Mouse (Mus musculus) limb, embryonic 14.5 days (tissue): ENCODE results near the gene Adcy9. TPM values are rescaled to one million over a fixed set of nuclear protein-coding genes. Genes with fewer than 3 reads are reported as not detected.

ENCODE experiments used
- ATAC-seq: fragments of 200-750 bp; cut with Nextera tagmentation; 2 replicates; pipeline ENCODE4 v1.8.0; 2017; ENCODE audit warnings: low read depth, moderate number of reproducible peaks, moderate TSS enrichment; ENCODE audit not compliant: low FRiP score
- DNase-seq: peaks from one replicate; pipeline ENCODE4 v3.0.0-alpha.2; 2015; ENCODE audit warnings: low spot score
- H3K27ac ChIP-seq: fragments of 300-500 bp; sonication (generic); replicated peaks from 2 replicates; pipeline ENCODE4 v1.5.1; 2014; ENCODE audit warnings: low read depth, mild to moderate bottlenecking, low read length, moderate library complexity, mixed read lengths
- H3K27me3 ChIP-seq: fragments of 300-500 bp; sonication (generic); 2 replicates; pipeline ENCODE4 v1.6.1; 2014; ENCODE audit warnings: low read length, mixed read lengths; ENCODE audit not compliant: control insufficient read depth, insufficient read depth
- H3K36me3 ChIP-seq: fragments of 300-500 bp; sonication (generic); 2 replicates; pipeline ENCODE4 v1.6.1; 2014; ENCODE audit warnings: mild to moderate bottlenecking, low read length, moderate library complexity, mixed read lengths; ENCODE audit not compliant: control insufficient read depth, insufficient read depth
- H3K4me1 ChIP-seq: fragments of 300-500 bp; sonication (generic); 2 replicates; pipeline ENCODE4 v1.6.1; 2014; ENCODE audit warnings: antibody characterized with exemption, low read length, mixed read lengths; ENCODE audit not compliant: control insufficient read depth, insufficient read depth
- H3K4me2 ChIP-seq: fragments of 300-500 bp; sonication (generic); replicated peaks from 2 replicates; pipeline ENCODE4 v1.6.1; 2014; ENCODE audit warnings: low read depth, mild to moderate bottlenecking, low read length, moderate library complexity; ENCODE audit not compliant: severe bottlenecking
- H3K4me3 ChIP-seq: fragments of 300-500 bp; sonication (generic); replicated peaks from 2 replicates; pipeline ENCODE4 v1.5.1; 2014; ENCODE audit warnings: low read length
- H3K9ac ChIP-seq: fragments of 300-500 bp; sonication (generic); 2 replicates; pipeline ENCODE4 v1.6.1; 2014; ENCODE audit warnings: mild to moderate bottlenecking, low read depth, low read length, moderate library complexity; ENCODE audit not compliant: severe bottlenecking
- H3K9me3 ChIP-seq: fragments of 300-500 bp; sonication (generic); 2 replicates; pipeline ENCODE4 v1.6.1; 2016; ENCODE audit warnings: low read length; ENCODE audit not compliant: control insufficient read depth
- POLR2A ChIP-seq: fragments of 200-500 bp; IDR thresholded peaks from 2 replicates; pipeline ENCODE4 v1.8.0; 2012; ENCODE audit warnings: inconsistent platforms, mild to moderate bottlenecking, moderate library complexity, borderline replicate concordance; ENCODE audit not compliant: insufficient read depth, insufficient read length; ENCODE audit errors: extremely low read depth
- WGBS: fragments of 180-500 bp; shearing (Covaris S2); extraction: QIAGEN DNeasy Blood & Tissue Kit; methylation state at CpG from one replicate; pipeline ENCODE4 v1.1.7; 2014; 5-methylcytosine and 5-hydroxymethylcytosine counted together
- polyA plus RNA-seq, 2 experiments: library from polyadenylated mRNA; depleted of rRNA in 1 of 2; stranded (reverse) in 1 of 2; unstranded in 1 of 2; fragments of >200 nt; fragmentation: Nextera tagmentation in 1 of 2; extraction: Ambion mirVana in 1 of 2; gene quantifications; 2 replicates each; pipeline versions ENCODE4 v1.2.1 to v1.2.3; 2012 to 2014

The Adcy9 gene
- polyA plus RNA-seq, 2 experiments, result 2.4 to 3.2 TPM

DNA sequence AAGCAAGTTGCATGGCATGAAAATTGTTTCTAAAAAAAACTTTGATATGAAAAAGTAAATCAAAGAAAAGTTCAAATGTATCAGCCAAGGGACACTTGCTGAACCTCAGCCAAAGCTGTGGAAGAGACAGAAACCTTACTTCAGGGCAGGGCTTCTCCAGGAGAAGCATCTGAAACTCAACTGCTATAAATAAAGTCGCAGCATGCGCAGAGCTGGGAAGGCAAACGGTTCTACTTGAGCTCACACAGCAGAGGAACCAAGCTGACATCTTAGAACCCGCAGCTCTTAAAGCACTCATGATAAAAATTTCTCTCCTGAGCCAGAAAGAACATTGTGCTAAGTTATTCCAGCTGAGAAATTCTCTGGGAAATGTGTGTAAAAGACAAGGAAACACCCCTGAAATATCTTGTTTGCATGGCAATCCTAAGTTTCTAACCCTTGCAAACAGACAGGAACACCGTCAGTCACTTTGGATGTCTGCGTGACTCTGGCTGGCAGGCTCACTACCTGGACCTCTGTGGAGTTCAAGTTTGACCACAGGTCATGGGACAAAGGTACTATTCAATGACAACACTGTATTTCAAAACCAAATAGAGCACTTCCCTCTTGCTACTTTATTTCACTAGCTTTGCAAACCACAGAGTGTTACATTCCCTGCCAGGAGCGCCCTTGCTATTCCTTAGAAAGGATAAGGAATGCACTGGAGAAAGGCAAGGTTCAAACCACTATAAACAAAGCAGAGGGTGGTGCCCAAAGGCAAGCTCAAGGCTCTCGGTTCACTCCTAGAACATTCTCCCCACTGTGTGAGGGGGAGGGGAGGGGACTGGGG lies 15.2 kb downstream of the Adcy9 start:
- DNase-seq, result no peak

DNA sequence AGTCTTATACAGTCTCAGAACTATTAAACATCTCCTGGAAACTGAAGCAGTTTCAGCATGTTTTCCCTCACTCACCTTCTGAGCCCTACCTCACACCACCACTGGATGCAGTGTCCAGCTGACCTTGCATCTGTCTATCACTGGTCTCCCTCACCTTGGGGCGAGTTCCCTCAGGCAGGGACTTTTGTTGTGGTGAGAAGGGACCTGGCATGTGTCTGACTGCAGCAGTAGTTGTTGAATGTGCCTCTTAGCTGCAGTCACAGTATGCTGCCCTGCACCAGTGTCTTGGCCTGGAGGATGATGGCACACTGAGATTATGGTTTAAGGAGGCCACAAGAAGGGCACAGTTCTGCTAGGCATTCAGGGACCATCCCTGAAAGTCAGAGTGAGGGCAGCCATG lies 19.2 kb downstream of the Adcy9 start:
- H3K27me3 ChIP-seq, result no peaks in the 10 kb centered on the region
- H3K36me3 ChIP-seq, result no peaks in the 10 kb centered on the region
- no peak overlapping the region for H3K9ac ChIP-seq
- no peak overlapping the region for H3K27ac ChIP-seq
- ATAC-seq (no peak), DNase-seq (no peak)
- no peak for TF ChIP-seq POLR2A
- H3K4me2 ChIP-seq, result no peak overlapping the region
- H3K4me3 ChIP-seq, result no peak overlapping the region
- 75% methylated on average over 1 of the region's 1 CpGs for WGBS
- no peaks in the 10 kb centered on the region for H3K9me3 ChIP-seq
- H3K4me1 ChIP-seq, result peaks cover 10% of the 10 kb centered on the region

More for the DNA sequence above, 15.2 kb downstream of the Adcy9 start:
- Histone ChIP-seq H3K4me3 (no peak overlapping the region), H3K9ac (no peak overlapping the region), H3K27me3 (no peaks in the 10 kb centered on the region), H3K27ac (no peak overlapping the region), H3K4me2 (no peak overlapping the region), H3K36me3 (no peaks in the 10 kb centered on the region), H3K9me3 (no peaks in the 10 kb centered on the region), H3K4me1 (peaks cover 12% of the 10 kb centered on the region; the same call in 1 of the 2 replicates)
- WGBS, result 47% methylated on average over 8 of the region's 8 CpGs
- no peak for TF ChIP-seq POLR2A
- ATAC-seq, result no peak

DNA sequence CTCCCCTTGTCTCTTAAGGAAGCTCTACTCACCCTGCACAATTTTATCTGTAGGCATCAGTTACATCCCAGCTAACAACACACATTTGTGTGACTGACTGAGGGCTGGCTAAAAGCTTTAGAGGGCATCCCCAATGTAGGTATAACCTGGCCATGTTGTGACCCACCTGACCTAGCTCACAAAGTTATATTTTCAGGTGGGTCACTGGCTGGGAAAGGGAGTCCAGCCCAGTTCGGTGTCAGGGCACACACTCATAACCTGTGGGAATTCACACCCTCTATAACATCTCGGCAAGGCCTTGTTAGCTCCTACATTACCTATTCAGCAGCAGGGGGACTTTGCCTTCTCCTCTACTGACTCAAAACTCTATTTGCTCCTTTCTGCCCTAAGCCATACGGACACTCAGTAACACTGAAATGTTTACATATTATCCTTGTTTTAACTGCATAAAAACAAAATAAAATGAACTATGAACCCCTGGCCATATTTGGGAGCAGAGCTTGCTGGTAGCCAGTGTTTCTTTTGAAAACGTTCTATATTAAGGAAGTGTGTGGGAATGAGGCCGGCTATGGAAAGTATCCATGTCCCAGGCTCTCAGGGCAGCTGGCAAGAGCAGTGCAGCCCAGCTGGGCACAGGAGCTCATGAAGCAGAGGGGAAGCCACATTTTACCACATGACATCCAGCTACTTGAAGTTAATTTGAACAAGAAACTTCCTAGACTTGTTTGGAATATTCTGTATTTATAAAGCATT lies 20.7 kb downstream of the Adcy9 start:
- Histone ChIP-seq H3K9ac (no peak overlapping the region), H3K27ac (no peak overlapping the region), H3K27me3 (no peaks in the 10 kb centered on the region), H3K4me1 (peaks cover 3% of the 10 kb centered on the region), H3K4me2 (no peak overlapping the region), H3K36me3 (no peaks in the 10 kb centered on the region), H3K4me3 (no peak overlapping the region), H3K9me3 (no peaks in the 10 kb centered on the region)
- 64% methylated on average over 5 of the region's 5 CpGs for WGBS
- ATAC-seq, result no peak
- no peak for DNase-seq
- TF ChIP-seq POLR2A, result no peak

DNA sequence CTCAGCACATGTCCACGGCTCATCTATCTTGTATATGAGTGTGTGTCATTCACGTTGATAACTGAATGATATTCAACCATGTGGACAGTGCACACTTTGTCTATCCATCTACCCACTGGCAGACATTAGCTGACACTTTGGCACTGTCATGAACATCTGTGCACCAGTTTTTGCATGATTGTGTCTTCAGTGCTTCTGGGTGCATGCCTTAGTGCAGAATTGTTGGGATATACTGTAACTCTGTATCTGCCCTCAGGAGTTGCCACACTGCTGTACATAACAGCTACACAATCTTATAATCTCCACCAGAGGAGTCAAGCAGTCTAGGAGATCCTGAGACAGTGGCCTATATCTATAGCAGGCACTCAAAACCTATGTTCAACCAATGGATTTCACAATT lies 21.5 kb downstream of the Adcy9 start:
- TF ChIP-seq POLR2A, result no peak
- no peak for ATAC-seq
- Histone ChIP-seq H3K36me3 (no peaks in the 10 kb centered on the region), H3K4me2 (no peak overlapping the region), H3K9ac (no peak overlapping the region), H3K27me3 (no peaks in the 10 kb centered on the region), H3K4me3 (no peak overlapping the region), H3K27ac (no peak overlapping the region), H3K9me3 (no peaks in the 10 kb centered on the region), H3K4me1 (peaks cover 2% of the 10 kb centered on the region; the same call in 1 of the 2 replicates)
- 87% methylated on average over 2 of the region's 2 CpGs for WGBS
- DNase-seq, result no peak

DNA sequence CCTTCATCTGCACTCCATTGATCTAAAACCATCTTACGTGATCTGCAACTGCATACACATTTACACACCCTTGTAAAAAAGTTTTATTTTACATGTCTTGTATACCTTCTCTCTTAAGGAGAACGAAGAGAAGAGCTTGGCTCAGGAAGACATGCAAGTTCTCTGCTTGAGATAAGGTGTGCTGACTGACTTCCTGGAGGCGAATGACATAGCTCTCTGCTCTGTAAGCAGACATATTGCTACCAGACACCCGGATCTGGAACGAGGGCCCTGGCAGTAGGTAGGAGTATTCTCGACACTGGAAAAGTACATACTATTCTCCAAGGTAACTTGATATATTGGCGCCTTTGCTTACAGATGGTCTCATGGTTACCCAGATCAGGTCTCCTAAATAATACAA lies 22.7 kb downstream of the Adcy9 start:
- Histone ChIP-seq H3K36me3 (no peaks in the 10 kb centered on the region), H3K4me3 (no peak overlapping the region), H3K9me3 (no peaks in the 10 kb centered on the region), H3K27me3 (no peaks in the 10 kb centered on the region), H3K4me2 (no peak overlapping the region), H3K27ac (no peak overlapping the region), H3K9ac (no peak overlapping the region), H3K4me1 (no peaks in the 10 kb centered on the region; the same call in 1 of the 2 replicates)
- TF ChIP-seq POLR2A, result no peak
- DNase-seq (no peak), ATAC-seq (no peak)
- 80% methylated on average over 7 of the region's 7 CpGs for WGBS
